Mouse (Mus musculus) CH12F3 (cell line): Measurements from ENCODE around the gene Gm10401.

Experiments used
- in situ Hi-C: fragments of 300-500 bp; cut with MboI; formaldehyde crosslinking; loops from 2 replicates; pipeline ENCODE4 v1.14.3; 2020; ENCODE audit warnings: low sequenced_read_pairs

Gene Gm10401

GRCm38 (mm10) chr5:115098195-115098594 is at the start of gene Gm10401:
Gene Gm10401, minus strand, starts transcription at chr5:115098295.
- in situ Hi-C loops, result no loop called here

GRCm38 (mm10) chr5:115147388-115147787 is 49.3 kb upstream of the Gm10401 start:
- in situ Hi-C loops, result no loop called here

GRCm38 (mm10) chr5:115146747-115147130 is 48.6 kb upstream of the Gm10401 start:
- in situ Hi-C loops, result no loop called here

- in situ Hi-C loops, result no loop called here
These were observed 48.1 kb upstream of the Gm10401 start for GRCm38 (mm10) chr5:115145976-115146746.

GRCm38 (mm10) chr5:115145253-115145968 is 47.3 kb upstream of the Gm10401 start:
- in situ Hi-C loops, result no loop called here

GRCm38 (mm10) chr5:115144471-115144870 is 46.4 kb upstream of the Gm10401 start:
- in situ Hi-C loops, result no loop called here

- in situ Hi-C loops, result no loop called here
These were observed 45.5 kb upstream of the Gm10401 start for GRCm38 (mm10) chr5:115143552-115143951.

- in situ Hi-C loops, result no loop called here
These were observed 44.1 kb upstream of the Gm10401 start for GRCm38 (mm10) chr5:115142166-115142697.

- in situ Hi-C loops, result no loop called here
These were observed 42.6 kb upstream of the Gm10401 start for GRCm38 (mm10) chr5:115140726-115141125.

GRCm38 (mm10) chr5:115139124-115139523 is 41.0 kb upstream of the Gm10401 start:
- in situ Hi-C loops, result no loop called here

GRCm38 (mm10) chr5:115134234-115135165 is 36.4 kb upstream of the Gm10401 start, which contains the start of gene Unc119b:
Gene Unc119b, minus strand, starts transcription at chr5:115134975.
- in situ Hi-C loops, result no loop called here

- in situ Hi-C loops, result no loop called here
These were observed 35.4 kb upstream of the Gm10401 start for GRCm38 (mm10) chr5:115133358-115134066.

GRCm38 (mm10) chr5:115132465-115132864 is 34.4 kb upstream of the Gm10401 start:
- in situ Hi-C loops, result no loop called here

- in situ Hi-C loops, result no loop called here
These were observed 31.2 kb upstream of the Gm10401 start for GRCm38 (mm10) chr5:115129328-115129727.

- in situ Hi-C loops, result no loop called here
These were observed 29.5 kb upstream of the Gm10401 start for GRCm38 (mm10) chr5:115127421-115128179.

- in situ Hi-C loops, result no loop called here
These were observed 28.6 kb upstream of the Gm10401 start for GRCm38 (mm10) chr5:115126578-115127312.

GRCm38 (mm10) chr5:115125211-115125871 is 27.2 kb upstream of the Gm10401 start:
- in situ Hi-C loops, result no loop called here

- in situ Hi-C loops, result no loop called here
These were observed 26.6 kb upstream of the Gm10401 start for GRCm38 (mm10) chr5:115124690-115125089.
